Mouse (Mus musculus): ENCODE measurements around the gene Snrpb. TPM values are rescaled to one million over a fixed set of nuclear protein-coding genes. Genes with fewer than 3 reads are reported as not detected.

Gene Snrpb
- 276 and 308 TPM in 2 replicates for polyA plus RNA-seq (2015; fragmentation: Nextera tagmentation; extraction: Ambion mirVana)

DNA sequence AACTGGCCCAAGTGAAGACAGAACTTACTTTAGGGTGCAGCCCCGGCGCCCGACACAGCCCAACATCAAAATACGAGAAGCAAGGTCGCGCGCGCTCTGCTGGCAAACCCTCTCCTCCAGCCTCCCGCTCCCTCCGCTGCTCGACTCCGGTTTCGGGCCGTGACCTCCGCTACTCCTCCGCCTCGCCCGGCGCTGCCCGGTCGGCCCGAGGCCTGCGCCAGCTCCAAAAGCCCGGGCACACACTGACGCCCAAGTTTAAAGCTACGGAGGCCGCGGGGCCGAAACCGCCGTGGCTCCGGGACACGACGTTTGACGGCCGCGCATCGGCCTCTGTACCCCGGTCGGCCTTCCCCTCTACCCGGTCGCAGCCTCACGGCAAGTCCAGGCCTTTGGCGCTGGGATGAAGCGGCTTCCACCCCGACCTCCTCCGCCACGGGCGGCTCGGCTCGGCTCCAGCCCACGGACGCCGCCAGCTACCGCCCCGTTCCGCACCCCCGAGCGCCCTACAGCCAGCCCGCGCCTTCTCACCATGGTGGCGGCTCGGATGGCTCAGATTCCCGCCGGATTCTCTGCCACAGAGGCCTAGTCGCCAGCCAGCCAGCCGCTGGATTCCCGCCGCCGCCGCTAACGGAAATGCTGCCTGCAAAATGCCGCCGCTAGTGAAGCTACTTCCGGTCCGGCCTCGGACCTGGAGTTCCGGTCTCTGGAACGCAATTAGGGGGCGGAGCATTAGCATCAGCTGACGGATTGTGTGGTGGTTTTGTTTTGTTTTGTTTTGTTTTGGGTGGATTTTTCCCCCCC, at the start of gene Snrpb:
Snrpb (minus strand) TSS at position 698 of the 801 bp plus-strand sequence.

DNA sequence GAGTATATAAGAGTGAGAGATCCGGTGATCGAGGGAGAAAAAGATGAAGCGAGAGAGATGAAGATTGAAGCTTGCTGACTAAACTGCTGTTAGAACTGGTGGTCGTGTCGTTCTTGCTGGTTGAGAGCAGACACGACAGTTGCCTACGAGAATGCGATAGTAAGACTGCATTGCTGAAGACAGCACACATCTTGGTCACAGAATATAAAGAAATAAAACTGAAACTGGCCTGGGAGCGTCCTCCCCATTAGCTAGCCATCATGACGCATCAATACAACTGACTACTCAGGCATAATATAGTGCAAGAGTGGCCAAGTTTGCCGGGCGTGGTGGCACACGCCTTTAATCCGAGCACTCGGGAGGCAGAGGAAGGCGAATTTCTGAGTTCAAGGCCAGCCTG, 15.7 kb upstream of the Snrpb start, which contains the start of gene Tmc2:
Tmc2 (plus strand) TSS at position 301 of the 400 bp plus-strand sequence.

Other genes with a start within 250 kb of the Snrpb start
- 0.17 TPM in 1 of 2 replicates, not detected in the other for gene Tgm3, start 167.1 kb downstream of the Snrpb start, polyA plus RNA-seq (2015; fragmentation: Nextera tagmentation; extraction: Ambion mirVana)
- gene Tgm6, start 67.0 kb downstream of the Snrpb start, polyA plus RNA-seq (2015; fragmentation: Nextera tagmentation; extraction: Ambion mirVana) = not detected in 2 replicates
- gene Tmc2, start 15.8 kb upstream of the Snrpb start, polyA plus RNA-seq (2015; fragmentation: Nextera tagmentation; extraction: Ambion mirVana) = not detected in 2 replicates
- 69.9 and 71.8 TPM in 2 replicates for gene Nop56, start 95.0 kb upstream of the Snrpb start, polyA plus RNA-seq (2015; fragmentation: Nextera tagmentation; extraction: Ambion mirVana)
- gene Idh3b, start 105.1 kb upstream of the Snrpb start, polyA plus RNA-seq (2015; fragmentation: Nextera tagmentation; extraction: Ambion mirVana) = 281 and 304 TPM in 2 replicates
- gene Ebf4, start 115.8 kb upstream of the Snrpb start, polyA plus RNA-seq (2015; fragmentation: Nextera tagmentation; extraction: Ambion mirVana) = 0.37 and 0.66 TPM in 2 replicates
- 22.3 and 25.7 TPM in 2 replicates for gene Cpxm1, start 218.2 kb upstream of the Snrpb start, polyA plus RNA-seq (2015; fragmentation: Nextera tagmentation; extraction: Ambion mirVana)
- 0.06 TPM in 1 of 2 replicates, not detected in the other for gene Gm28372, start 225.8 kb upstream of the Snrpb start, polyA plus RNA-seq (2015; fragmentation: Nextera tagmentation; extraction: Ambion mirVana)
- 0.22 TPM in 1 of 2 replicates, not detected in the other for gene 1700020A23Rik, start 225.9 kb upstream of the Snrpb start, polyA plus RNA-seq (2015; fragmentation: Nextera tagmentation; extraction: Ambion mirVana)
- 0.14 TPM in 1 of 2 replicates, not detected in the other for gene Tmem239, start 227.1 kb upstream of the Snrpb start, polyA plus RNA-seq (2015; fragmentation: Nextera tagmentation; extraction: Ambion mirVana)
- 24.9 and 25.7 TPM in 2 replicates for gene Vps16, start 244.9 kb upstream of the Snrpb start, polyA plus RNA-seq (2015; fragmentation: Nextera tagmentation; extraction: Ambion mirVana)
- 6.0 and 7.4 TPM in 2 replicates for gene Pced1a, start 245.3 kb upstream of the Snrpb start, polyA plus RNA-seq (2015; fragmentation: Nextera tagmentation; extraction: Ambion mirVana)

Measured in skeletal muscle tissue, postnatal 0 days (tissue).